Mouse (Mus musculus) telencephalon, adult 2 months (tissue): ENCODE data around the gene Gba2.
"Not testable (repeated sequence)": the region's sequence is repeated elsewhere in the genome, so short reads cannot be mapped to it uniquely, and the experiment has no call there.

Experiments
- DNase-seq: peaks from one replicate; pipeline ENCODE4 v3.0.0-alpha.2; 2011; ENCODE audit warnings: low read depth, low spot score

Gene Gba2

DNA sequence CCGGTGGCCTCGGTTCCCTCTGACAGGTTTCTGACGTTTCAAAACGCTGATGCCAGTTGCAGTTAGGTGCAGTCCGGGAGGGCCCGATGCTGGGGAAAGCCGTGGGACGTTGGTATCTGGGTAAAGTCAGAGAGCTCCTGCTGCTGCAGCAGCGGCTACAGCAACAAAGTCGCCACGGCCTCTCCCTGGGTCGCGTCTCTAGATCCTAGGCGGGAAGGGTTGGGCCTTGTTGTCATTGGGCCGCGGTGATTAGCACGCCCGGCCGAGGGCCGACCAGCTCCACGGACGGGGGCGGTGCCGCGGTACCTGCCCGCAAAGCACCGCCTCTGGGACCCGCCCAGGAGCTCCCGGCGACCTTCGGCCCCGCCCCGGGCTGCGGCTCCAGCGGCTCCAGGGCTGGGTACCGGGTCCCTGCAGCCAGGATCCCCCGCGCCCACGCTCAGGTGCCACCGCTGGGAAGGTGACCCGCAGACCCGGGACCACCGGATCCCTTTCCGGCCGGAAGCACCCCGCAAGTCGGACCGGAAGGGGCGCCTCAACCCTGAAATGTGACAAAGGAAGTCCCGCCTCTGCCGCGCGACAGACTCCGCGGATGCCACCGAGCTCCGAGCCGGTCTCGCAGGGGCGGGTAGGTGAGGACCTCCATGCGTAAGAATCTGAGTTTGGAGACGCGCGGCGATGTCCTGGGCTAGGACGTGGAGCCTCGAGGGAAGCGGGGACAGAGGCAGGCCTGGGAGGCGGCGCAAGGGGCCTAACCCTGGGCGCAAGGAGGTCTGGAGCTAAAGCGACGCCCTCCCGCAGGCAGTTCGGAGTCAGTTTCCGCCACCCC is at the start of gene Gba2, which contains the start of gene Rgp1:
Gene Gba2, minus strand, starts transcription at position 498 of the 829 bp plus-strand sequence.
Gene Rgp1, plus strand, starts transcription at position 340 of the 829 bp plus-strand sequence.
- peak; percentile 71 for DNase-seq

DNA sequence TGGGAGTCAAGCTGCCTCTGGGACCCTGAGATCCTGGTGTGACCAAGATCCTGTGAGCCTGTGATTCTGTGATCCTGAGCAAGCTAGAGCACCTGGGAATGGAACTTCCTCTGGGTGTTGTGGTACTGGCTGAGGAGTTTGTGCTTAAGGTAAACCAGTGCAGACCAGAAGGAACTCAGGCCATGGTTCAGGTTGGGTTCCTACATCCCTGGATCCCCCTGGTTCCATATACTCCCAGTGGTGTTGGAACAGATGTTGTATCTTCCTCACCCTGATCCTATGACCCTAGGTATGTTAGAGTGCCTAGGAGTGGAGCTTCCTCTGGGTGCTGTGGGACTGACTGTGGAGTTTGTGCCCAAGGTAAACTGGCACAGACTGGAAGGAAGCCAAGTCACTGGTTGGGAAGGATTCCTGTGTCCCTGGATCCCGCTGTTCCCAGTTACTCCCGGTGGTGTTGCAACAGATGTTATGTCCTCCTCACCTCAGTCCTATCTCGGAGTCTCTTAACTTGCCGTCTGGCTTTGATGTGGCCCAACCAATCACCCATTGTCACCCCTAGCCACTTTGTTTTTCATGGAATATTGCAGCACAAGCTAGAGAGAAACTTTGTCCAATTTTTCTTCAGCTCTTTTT is 41.6 kb upstream of the Gba2 start:
- DNase-seq: no peak

DNA sequence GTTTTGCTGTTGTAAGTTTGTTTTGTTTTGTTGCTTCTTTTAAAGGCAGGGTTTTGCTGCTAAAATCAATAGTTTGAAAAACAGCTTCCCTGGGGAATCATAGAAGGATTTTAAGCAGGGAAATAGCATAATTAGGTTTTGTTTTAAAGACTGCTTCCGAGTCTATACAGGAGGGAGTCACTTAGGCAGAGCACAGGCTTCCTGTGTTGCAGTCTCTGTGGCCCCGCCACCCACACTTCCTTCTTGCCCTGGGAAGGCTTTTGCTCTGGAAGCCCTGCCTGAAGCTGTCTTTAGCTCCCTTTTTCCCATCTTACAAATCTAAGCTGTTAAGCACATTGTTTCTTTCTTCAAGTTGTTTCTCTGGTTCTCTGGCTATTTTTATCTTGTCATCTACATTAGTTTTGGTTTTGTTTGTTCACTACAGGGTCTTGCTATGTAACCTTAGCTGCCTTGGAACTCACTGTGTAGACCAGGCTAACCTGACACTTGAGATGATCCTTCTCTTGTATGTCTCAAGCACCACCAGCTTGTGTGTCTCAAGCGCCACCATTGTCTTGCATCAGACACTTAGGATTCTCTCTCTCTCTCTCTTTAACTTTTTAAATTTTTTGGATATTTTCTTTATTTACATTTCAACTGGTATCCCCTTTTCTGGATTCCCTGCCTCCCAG is 34.5 kb upstream of the Gba2 start:
- DNase-seq: no peak

DNA sequence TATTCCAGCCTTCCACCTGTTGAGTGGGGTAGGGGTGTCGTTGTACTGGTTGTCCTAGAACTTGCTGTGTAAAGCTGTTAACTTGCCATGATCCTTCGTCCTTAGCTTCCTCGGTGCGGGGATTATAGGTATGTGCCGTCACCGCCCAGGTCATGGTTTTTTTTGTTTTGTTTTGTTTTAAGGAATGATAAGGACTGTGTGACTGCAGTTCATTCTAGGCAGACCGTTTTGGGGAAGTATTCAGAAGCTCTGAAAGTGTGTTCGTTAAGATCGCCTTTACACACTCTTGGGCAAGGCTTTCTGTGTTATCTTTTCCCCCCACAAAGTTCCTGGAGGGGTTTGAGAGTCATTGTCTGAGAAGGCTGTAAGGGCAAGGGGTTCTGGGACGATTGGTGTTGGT is 33.9 kb upstream of the Gba2 start:
- DNase-seq: no peak

DNA sequence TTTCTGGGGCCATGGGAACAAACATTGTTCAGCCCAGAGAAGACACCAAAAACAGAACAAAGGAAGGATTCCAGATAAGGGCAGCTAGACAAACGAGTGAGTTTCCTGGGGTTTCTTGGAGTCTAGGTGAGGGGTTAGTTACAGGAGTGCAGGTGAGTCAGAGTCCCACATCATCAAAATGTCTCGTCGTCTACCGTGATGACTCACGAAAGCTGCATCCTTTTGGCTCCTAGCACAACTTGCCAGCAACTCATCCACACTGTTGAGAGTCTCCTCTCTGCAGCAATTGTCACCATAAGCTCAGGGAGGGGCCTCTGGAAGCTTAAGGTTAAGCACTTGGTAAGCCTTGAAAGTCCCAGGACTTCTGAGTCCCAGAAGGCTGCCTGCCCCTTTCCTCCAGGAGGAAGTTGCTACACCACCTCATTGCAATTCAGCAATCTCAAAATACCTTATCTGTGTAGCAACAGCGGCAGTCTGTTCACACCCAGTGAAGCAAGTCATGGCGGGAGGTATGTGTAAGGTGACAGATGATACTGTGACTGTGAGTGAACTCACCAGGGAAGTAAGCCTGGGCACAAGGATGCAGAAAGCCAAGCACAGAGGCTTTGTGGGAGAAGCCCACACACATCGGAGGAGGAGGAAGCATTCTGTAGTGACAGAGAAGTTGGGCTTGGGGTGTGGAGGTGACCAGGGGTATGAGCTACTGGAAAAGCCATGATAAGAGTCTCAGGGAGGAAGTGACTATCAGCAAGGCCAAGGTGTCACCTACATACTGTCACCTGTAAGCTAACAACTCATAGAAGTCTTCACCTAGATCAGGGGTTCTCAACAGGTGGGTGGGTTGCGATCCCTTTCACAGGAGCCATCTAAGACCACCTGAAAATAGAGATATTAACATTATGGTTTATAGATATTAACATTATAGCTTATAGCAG is 26.3 kb upstream of the Gba2 start:
- no peak for DNase-seq

DNA sequence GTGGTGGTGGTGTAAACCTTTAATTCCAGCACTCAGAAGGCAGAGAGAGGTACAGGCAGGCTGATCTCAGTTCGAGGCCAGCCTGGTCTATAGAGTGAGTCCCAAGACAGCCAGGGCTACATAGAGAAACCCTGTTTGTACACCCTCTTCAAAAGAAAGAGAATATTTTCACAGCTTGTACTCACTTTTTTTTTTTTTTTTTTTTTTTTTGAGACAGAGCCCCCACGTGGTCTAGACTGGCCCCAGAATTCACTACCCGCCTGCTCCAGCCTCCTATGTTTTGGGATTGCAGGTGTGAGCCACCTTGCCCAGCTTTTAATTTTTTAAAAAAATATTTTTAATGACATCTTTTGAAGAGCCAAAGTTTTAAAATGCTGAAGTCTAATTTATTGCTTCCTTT is 25.4 kb upstream of the Gba2 start:
- no peak for DNase-seq

DNA sequence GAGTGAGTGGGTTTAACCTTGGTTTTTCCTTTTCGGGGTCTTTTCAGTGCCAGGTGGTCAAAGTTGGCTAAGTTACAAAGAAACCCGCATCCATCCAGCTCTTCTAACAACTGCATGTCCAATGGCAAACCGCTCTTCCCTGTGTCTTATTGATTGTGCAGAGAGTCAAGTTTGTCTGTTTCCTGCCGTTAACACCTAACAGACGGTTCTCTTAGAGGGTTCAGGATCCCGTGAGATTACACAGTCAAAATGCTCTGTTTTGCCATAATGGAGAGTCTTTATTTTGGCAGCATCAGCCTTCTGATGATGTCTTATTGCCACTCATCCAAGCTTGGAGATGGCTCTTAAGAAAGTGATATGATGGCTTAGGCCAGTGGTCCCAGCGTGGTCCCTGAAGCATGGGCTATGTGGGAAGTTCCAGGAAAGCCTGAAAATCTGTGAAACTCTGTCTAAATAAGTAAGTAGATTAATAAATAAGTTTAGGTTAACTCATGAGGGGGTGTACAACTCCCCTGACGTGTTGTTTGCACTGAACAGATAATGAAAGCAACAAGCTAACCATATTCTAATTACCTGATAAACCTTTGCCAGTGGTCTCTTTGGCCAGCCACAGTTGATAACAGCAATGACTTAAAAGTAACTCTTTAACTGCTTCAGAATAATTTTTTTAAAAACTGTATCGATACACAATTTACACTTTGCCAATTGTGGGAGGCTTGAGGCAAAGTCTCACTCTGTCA is 21.7 kb upstream of the Gba2 start:
- no peak for DNase-seq

DNA sequence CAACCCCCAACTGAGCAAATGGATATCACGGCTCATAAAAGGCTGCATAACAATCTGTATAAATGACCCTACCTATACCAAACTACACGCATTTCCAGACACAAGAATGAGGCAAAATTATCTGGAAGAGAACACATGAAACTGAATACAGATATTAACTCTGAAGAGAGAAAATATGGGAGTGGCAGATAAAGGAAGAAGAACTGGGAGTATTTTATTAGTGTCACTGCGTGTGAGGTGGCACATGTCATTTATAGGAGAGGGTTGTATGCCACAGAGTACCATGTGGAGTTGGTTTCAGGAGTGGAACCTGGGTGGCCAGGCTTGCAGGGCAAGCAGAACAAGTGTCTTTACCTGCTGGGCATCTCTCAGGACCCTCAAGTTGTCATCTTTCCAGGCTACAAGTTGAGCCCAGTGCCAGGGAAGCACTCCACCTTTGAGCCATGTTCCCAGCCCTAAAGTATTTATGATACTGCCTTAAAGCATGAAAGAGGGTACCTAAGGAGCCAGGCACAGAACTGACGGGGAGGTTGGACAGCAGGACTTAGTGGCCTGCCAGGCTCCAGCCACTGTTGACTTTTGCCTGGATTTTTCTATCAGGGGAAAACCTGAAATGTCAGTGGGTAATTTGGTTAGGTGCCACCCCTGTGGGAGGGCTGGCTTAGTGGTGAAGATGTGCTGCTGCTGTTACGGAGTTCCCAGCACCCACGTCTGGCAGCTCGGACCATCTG is 20.1 kb upstream of the Gba2 start:
- DNase-seq: no peak

DNA sequence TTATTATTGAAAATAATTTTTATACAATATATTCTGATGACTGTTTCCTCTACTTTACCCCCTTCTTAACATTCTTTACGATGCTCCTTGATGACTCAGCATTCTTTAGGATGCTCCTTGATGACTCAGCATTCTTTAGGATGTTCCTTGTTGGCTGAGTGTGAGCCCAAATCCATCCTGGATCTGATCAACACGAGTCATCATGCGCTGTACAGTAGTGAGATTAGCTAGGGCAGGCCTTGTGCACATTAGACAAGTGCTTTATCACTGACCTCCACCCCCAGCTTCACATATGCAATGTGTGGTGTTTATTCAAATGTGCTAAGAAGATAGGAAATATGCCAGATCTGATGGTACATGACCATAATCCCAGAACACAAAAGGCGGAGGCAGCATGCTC is 19.5 kb upstream of the Gba2 start:
- no peak for DNase-seq

DNA sequence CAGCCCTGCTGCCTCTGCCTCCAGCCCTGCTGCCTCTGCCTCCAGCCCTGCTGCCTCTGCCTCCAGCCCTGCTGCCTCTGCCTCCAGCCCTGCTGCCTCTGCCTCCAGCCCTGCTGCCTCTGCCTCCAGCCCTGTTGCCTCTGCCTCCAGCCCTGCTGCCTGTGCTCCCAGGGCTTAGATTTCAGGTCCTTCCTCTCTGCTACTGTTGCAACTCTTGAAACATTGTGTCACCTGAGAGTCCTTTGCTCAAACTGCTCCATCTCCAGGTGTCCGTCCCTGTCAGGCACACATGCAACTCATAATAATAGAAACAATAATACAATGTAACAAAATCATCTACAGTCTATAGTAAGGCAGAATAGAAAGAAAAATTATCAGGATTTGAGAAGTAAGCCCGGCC is 17.9 kb upstream of the Gba2 start:
- not testable (repeated sequence) for DNase-seq

DNA sequence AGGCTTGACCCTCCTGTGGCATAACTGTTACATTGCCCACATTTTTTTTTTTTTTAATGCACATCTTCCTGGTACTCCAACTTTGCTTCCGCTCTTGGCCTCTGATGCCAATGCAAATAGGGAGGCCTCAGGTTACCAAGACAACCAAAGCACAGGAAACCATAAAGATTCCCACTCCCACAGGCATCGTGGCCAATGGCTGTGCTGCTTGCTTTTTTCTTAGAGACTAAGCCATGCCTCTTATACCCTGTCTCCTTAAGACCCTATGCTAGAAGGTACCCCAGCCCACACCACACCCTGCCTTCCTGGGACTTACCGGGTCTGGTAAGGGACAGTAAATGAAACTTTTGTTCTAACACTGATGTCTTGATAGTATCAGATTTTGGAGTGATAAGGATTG is 14.8 kb upstream of the Gba2 start:
- DNase-seq: no peak

DNA sequence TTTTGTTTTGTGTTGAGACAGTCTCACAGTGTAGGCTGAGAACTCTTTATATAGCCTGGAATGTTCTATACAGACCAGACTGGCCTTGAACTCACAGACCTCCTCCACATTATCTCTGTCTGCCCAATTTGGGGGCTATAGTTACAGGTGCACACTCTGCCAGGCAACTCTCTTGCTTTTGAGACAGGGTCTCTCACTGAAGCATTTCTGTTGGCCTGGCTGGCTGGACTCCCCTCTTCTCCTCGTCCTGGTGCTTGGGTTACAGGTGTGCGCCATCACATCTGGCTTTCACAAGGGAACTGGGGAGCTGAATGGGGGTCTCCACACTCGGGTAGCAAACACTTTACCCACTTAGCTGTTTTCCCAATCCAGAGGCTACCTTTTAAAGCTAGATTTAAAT is 13.3 kb upstream of the Gba2 start:
- no peak for DNase-seq

DNA sequence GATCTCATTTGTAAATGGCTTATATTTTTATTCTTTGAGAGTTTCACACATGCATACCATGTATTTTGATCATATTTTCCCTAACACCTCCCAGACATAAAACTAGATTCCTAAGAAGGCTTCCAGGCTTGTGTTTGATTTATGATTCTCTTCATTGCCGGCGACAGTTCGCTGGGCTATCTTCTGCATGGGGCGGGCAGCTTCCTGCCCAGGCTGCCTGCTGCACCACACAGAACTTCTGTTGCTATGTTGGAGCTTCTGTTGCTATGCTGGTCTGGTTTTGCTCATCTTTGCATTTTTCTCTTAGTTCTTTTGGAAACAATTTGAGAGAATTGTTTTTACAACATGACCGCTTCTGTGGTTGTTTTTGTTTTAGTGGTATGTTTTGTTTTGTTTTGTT is 12.9 kb upstream of the Gba2 start:
- no peak for DNase-seq

DNA sequence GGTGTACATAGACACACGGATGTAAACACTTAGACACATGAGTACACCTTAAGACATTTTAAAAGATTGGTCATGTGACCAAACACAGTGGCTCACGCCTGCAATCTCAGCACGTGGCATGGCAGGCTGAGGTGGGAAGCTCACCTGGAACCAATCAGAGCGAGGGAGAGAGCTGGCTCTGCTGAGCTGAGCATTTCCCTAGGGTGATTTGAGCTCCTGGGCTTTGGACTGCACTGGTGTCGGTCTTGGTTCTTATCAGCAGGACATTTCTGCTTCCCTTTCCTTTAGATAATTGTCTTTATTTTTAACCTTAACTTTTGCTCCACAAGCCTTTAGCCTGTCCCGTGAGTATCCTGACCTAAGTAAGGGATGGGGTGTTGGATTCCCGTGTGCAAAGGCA is 9.0 kb upstream of the Gba2 start:
- DNase-seq: no peak

DNA sequence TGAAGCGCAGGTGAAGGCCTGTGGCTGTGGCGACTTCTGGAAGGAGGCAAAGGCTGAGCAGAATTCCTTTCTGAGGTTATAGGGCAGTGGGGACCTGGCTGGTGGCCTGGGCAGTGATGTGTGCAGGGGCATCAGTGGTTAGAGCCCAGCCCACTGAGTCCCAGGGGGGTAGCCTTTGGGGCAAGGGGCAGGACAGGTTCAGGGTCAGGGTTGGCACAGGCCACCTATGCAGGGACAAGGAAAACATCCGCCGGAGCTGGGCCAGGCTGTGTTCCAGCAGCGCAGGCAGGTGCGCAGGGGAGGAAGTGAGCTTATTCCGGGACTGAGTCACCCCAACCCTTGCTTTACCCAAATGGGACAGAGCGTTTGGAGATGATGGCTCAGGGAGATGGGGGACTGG is 7.7 kb upstream of the Gba2 start:
- no peak for DNase-seq

DNA sequence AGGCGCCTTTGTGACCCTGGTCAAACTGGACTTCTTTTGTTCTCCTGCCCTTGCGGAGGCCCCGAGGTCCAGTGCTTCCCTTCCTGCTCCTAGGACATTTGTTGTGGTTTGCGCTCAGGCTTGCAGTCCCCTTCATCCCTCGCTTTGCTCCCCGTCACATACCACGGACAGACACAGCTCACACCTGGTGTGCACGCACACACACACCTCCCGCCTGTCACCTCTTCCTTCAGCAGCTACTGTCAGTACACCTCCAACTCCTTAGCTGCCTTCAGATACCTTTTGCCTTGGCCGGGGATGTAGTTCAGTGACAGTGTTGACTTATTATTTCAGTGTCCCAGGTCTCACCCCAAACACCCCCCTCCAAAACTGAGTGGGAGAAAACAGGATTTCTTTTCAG is 7.0 kb upstream of the Gba2 start:
- DNase-seq: no peak

DNA sequence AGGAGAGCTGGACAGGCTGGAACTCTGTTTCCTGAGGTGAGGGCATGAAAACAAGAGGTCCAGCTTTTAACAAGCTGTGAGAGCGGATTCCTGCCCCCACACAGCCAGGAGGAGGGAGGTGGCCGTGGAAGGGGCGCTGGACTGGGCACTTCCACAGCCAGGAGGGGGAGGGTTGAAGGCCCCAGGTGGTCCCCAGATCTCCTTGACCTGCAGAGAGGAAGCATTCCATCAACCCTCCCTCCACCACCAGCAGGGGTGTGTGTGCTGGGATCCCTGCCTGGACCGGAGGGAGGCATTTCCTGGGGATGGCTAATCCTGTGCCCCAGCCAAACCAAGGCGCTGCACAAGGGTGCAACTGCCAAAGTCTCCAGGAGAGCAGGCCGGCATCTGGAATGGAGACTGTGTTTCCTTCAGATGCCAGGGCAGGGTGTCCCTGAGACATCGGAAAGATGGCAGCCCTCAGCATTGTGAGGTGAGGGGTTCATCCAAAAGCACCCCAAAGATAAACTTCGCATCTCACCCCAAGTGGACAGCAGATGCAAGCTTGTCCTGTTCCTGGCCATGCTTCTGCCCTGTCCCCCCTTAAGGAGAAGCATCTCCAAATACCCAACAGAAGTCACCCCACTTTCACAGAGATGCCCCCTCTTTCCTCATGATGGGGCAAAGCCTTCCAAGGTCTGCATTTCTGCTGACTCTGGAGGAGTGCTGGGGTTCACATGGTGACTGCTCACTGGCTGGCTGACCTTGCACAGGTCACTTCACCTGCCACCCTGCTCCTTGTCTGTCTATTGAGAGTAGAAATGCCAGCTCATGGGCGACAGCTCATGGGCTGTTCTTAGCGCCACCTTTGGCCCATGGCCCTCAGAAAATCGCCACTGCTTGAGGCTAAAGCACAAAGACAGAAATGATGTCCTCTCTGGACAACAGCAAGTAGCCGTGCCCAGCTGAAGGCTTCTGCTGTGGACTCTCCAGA is 6.1 kb upstream of the Gba2 start, which contains the start of gene Msmp:
Gene Msmp, minus strand, starts transcription at position 51 of the 973 bp plus-strand sequence.
- DNase-seq: no peak

DNA sequence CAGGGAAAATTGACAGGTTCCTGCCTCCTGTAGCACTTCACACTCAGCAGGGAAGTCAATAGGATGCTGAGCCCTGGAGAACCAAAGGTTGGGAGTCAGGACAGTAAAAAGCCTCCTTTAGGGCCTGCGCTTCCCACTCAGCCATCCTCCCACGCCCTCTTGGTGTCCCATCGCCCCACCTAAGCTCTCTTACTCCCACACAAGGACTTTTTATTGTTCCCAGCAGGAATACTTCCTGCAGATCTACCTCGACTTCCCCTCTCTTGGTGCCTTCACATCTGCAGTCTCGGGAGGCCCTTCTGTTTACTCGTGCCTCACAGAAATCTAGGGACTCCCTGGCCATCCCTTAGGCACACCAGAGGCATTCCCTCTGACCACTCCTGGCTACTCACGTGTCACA is 4.7 kb upstream of the Gba2 start:
- no peak for DNase-seq

DNA sequence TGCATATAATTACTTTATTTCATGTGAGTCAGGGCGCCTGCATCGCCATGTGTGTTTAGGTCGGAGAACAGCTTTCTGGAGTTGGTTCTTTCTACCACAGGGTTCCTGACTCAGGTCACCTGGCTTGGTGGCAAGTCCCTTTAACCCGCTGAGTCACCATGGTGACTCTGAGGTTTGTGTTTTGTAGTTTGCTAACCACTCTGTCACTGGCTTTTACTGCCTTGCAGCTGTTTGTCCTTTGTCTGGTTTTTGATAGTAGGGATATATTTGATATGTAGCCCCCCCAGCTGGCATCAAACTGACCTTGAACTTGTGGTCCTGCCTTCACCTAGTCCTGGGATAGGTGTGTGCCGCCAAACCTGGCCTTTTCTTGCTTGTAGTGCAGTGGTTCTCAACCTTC is 3.6 kb upstream of the Gba2 start:
- no peak for DNase-seq
